Mouse (Mus musculus): Measurements from ENCODE around the gene Kcnh6.
A peak's percentile ranks its signal among the peaks of the same experiment; 100 is the strongest.

The Kcnh6 gene

GRCm38 (mm10) chr11:106007821-106008220 is at the start of gene Kcnh6:
Gene Kcnh6 (plus strand): TSS chr11:106008124.
- DNase-seq (ENCODE audit: low spot score in 2 of 2): peak; percentile 38 to 50

- no peak for DNase-seq (ENCODE audit: low spot score in 2 of 2)
These were observed 49.4 kb upstream of the Kcnh6 start for GRCm38 (mm10) chr11:105958566-105958965.

- peak in 1 of 2 experiments; percentile 8 for DNase-seq (ENCODE audit: low spot score in 2 of 2)
These were observed 48.6 kb upstream of the Kcnh6 start for GRCm38 (mm10) chr11:105959355-105959754.

GRCm38 (mm10) chr11:105964691-105965090 is 43.2 kb upstream of the Kcnh6 start:
- DNase-seq (ENCODE audit: low spot score in 2 of 2): no peak

GRCm38 (mm10) chr11:105966288-105966687 is 41.6 kb upstream of the Kcnh6 start:
- DNase-seq (ENCODE audit: low spot score in 2 of 2): no peak

- DNase-seq (ENCODE audit: low spot score in 2 of 2): no peak
These were observed 40.0 kb upstream of the Kcnh6 start, which contains the start of gene Ace for GRCm38 (mm10) chr11:105967741-105968574. Gene Ace (plus strand): TSS chr11:105967945.

GRCm38 (mm10) chr11:105968948-105969347 is 39.0 kb upstream of the Kcnh6 start:
- DNase-seq (ENCODE audit: low spot score in 2 of 2): no peak

- DNase-seq (ENCODE audit: low spot score in 2 of 2): no peak
These were observed 38.4 kb upstream of the Kcnh6 start for GRCm38 (mm10) chr11:105969516-105969915.

GRCm38 (mm10) chr11:105974593-105974992 is 33.3 kb upstream of the Kcnh6 start:
- no peak for DNase-seq (ENCODE audit: low spot score in 2 of 2)

- no peak for DNase-seq (ENCODE audit: low spot score in 2 of 2)
These were observed 32.9 kb upstream of the Kcnh6 start for GRCm38 (mm10) chr11:105975050-105975449.

- DNase-seq (ENCODE audit: low spot score in 2 of 2): no peak
These were observed 32.3 kb upstream of the Kcnh6 start for GRCm38 (mm10) chr11:105975636-105976035.

- no peak for DNase-seq (ENCODE audit: low spot score in 2 of 2)
These were observed 29.7 kb upstream of the Kcnh6 start for GRCm38 (mm10) chr11:105978232-105978631.

- DNase-seq (ENCODE audit: low spot score in 2 of 2): no peak
These were observed 29.3 kb upstream of the Kcnh6 start for GRCm38 (mm10) chr11:105978634-105979033.

- no peak for DNase-seq (ENCODE audit: low spot score in 2 of 2)
These were observed 23.5 kb upstream of the Kcnh6 start for GRCm38 (mm10) chr11:105984452-105984851.

GRCm38 (mm10) chr11:105987446-105987845 is 20.5 kb upstream of the Kcnh6 start:
- no peak for DNase-seq (ENCODE audit: low spot score in 2 of 2)

GRCm38 (mm10) chr11:105989446-105989845 is 18.5 kb upstream of the Kcnh6 start:
- DNase-seq (ENCODE audit: low spot score in 2 of 2): no peak

GRCm38 (mm10) chr11:105990231-105990630 is 17.7 kb upstream of the Kcnh6 start:
- DNase-seq (ENCODE audit: low spot score in 2 of 2): no peak

- DNase-seq (ENCODE audit: low spot score in 2 of 2): no peak
These were observed 13.5 kb upstream of the Kcnh6 start, which contains the start of gene Ace3 for GRCm38 (mm10) chr11:105994375-105994774. Gene Ace3 (plus strand): TSS chr11:105994675.

- no peak for DNase-seq (ENCODE audit: low spot score in 2 of 2)
These were observed 7.9 kb upstream of the Kcnh6 start for GRCm38 (mm10) chr11:106000062-106000461.

GRCm38 (mm10) chr11:106001718-106002117 is 6.2 kb upstream of the Kcnh6 start:
- DNase-seq (ENCODE audit: low spot score in 2 of 2): no peak

- no peak for DNase-seq (ENCODE audit: low spot score in 2 of 2)
These were observed 3.3 kb upstream of the Kcnh6 start for GRCm38 (mm10) chr11:106004576-106004975.

GRCm38 (mm10) chr11:106005970-106006369 is 2.0 kb upstream of the Kcnh6 start:
- no peak for DNase-seq (ENCODE audit: low spot score in 2 of 2)

- DNase-seq (ENCODE audit: low spot score in 2 of 2): no peak
These were observed 4.8 kb downstream of the Kcnh6 start for GRCm38 (mm10) chr11:106012711-106013110.

Data from spleen, postnatal 36 days (tissue).